Mouse (Mus musculus) adrenal gland (tissue): ENCODE data around the gene Prnp.

ENCODE experiments used
- intact Hi-C: fragments of 180-260 bp; cut with DNase I; formaldehyde crosslinking; loops from one replicate; pipeline ENCODE4 v1.15.1; 2025

Gene Prnp

GRCm38 (mm10) chr2:131906266-131906665, 3.5 kb upstream of the Prnp start:
- intact Hi-C loops, result no loop called here

- intact Hi-C loops, result no loop called here
Observed at GRCm38 (mm10) chr2:131906846-131907245, 2.9 kb upstream of the Prnp start.

DNA sequence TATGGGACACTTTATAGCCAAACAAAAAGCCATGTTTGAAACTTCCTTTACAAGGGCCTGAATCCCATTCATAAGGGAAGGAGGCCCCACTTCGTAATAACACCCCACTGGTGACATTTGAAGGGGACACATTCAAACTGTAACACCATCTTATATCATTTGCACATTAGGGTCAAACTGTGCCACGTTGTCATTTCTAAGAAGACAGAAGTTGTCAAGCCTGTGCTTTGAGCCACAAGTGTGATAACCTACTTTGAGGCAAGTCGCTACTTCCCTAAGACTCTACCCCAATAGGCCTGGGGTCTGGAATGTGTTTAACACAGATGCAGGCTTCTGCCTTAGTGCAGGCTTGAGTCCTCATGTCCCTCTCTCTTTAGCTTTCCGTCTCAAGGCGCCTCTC, 2.4 kb upstream of the Prnp start:
- intact Hi-C loops, result no loop called here

DNA sequence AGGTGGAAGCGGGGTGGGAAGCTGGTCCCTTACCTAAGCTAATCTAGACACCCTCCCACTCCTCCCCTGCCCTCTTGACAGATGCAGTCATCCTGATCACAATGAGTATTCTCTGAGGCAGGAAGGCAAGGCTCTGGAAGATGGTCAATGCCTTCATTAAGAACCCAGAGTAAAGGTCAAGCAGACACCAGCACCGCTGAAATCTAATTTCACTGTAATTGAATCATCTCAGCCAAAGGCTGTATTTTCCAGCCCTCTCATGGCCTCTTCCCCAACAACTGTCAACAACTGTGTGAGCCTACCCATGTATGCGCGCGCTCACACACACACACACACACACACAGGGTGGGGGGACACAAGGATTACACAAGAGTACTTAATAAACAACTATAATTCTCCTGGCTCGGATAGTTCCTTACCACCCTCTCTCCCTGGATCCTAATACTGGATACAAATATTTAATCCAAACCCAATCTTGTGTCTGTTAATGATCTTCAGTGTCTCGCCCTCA, 1.3 kb upstream of the Prnp start:
- intact Hi-C loops, result no loop called here

DNA sequence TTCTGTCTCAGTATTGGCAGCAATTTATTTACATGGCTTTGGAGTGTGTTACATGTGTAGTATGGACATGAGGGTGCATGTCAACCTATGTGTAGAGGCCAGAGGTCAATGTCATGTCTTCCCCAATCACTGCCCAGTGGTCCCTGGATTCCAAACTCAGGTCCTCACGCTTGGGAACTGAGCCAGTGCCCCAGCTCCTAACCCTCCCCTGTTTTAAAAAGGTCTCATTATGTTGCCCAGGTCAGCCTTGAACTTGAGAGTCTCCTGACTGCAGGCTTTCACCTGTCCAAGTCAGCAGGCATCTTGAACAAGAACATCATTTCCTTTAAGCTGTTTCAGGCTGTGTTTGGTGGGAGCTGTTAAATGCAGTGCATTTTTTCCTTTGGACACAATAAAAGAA, 822 bp upstream of the Prnp start:
- intact Hi-C loops, result no loop called here

DNA sequence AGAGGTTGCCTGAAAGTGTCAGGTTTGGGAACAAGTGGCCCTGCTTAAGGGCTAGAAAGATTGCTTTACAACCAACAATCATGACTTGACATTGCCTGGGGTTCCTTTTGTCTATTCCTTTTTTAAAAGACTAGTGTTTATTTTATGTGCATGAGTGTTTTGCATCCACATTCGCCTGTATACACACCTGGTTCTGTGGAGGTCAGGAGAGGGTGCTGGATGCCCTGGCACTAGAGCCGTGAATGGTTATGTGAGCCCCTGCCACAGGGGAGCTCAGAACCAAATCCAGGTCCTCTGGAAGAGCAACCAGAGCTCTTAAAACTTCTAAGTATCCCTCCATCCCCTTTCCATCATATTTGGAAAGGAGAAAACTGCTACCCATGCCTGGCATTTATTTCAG, 1.1 kb downstream of the Prnp start:
- intact Hi-C loops, result no loop called here

GRCm38 (mm10) chr2:131911341-131911740, 1.6 kb downstream of the Prnp start:
- intact Hi-C loops, result no loop called here

DNA sequence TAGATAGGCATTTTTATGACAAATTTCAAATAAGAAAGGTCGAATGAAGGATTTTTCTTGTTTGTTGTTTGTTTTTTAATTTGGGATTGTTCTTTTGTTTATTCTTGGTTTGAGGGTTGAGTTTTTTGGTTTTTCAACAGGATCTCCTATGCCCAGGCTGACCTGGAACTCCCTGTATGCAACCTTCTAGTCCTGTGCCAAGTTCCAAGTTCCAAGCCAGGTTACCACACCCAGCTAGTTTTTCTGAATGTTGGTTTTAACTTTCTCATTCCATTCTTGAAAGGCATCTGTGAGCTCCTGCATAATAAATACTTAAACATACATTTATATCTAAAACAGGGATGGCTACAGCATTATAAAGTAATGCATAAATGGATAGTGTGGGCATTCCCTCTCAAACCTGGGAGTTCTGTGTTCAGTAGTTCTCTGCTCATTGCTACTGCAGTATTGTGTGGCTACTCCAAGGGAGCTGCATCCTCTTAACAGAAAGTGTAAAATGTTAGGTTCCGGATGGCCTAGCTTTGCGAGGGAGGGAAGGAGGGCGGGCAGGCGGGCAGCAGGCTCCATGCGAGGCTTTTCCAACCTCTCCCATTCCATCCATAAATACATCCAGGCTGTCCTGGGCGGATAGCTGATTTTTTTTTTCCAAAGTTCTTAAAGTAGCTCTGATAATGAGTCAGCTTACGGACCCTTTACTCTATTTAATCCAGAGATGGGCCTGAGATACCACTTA, 3.0 kb downstream of the Prnp start:
- intact Hi-C loops, result no loop called here

DNA sequence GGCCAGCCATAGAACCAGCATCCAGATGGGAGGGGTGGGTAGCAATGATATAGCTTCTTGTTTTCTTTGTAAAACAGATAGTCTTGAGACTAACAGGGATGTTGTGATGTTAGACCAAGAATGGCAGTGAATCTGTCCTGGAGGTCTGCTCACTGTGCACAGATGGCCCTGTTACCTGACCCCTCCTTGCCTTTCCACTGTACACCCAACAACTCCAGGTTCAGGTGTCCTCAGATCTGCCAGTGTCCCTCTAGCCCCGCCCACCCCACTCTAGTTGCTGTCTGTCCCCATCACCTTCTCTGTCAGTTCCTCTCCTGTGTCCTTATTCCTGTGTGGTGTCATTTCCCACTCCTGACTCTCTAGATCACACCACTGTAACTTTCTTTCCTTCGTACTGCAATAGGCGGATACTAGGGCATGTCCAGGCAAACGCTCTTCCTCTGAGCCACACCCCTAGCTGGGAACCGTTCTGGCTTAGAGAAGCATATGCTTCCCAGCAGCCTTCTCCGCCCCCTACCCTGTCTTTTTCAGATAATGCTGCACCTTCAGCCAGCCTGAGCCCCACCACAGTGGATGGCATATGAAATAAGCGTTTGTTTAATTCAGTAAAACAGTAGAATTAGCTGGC, 22.7 kb downstream of the Prnp start:
- intact Hi-C loops, result no loop called here

GRCm38 (mm10) chr2:131933013-131933412, 23.3 kb downstream of the Prnp start:
- intact Hi-C loops, result no loop called here

DNA sequence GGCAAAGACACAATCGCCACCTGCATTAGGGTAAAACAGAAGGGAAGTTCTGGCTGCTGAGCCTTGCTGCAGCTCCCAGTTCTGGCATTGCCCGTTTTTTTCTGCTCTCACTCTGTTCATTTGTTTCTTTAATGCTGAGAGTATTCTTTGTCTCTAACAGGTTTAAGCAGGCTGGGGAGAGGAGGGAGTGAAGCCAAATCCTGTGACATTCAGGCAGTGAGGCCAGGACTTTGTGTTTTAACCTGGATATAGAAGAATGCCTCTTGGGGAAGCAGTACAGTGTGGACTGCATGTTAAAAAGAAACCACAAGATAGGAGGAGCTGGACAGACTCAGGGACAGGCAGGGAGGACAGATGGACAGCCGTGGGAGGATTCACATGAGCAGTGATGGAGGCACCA, 23.9 kb downstream of the Prnp start:
- intact Hi-C loops, result no loop called here

- intact Hi-C loops, result no loop called here
Observed at GRCm38 (mm10) chr2:131934243-131934642, 24.5 kb downstream of the Prnp start.

DNA sequence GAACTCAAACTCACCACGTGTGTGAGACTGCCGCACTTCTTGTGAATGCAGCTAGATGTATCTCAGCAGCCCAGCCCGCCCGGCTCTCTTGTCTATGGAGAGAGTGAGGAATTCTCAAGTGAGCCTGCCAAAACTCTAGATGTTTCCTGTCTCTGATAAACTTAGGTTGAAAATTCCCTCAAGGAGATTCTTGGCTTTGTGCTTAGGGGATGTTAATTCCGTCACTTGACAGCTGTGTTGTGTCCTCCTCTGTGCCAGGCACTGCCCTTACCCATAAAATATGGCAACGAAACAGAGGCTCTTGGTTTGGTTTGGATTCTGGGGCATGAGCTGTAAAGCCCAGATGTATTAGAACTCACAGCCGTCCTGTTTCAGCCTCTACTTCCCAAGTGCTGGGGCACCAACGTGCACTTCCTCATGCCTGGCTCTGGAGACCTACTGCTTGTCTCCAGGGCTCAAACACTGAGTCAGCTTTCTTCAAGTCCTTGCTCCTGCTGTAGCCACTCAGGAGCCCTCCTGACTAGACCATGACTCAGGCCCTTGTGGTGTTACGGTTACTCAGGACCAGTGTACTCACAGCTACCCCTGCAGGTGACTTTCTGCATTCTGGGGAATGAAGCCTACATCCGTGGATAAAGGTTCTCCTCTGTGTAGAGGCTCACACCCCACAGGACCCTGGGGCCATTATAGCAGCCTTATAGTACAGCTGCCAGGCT, 25.8 kb downstream of the Prnp start:
- intact Hi-C loops, result no loop called here

GRCm38 (mm10) chr2:131936410-131936809, 26.7 kb downstream of the Prnp start:
- intact Hi-C loops, result no loop called here

DNA sequence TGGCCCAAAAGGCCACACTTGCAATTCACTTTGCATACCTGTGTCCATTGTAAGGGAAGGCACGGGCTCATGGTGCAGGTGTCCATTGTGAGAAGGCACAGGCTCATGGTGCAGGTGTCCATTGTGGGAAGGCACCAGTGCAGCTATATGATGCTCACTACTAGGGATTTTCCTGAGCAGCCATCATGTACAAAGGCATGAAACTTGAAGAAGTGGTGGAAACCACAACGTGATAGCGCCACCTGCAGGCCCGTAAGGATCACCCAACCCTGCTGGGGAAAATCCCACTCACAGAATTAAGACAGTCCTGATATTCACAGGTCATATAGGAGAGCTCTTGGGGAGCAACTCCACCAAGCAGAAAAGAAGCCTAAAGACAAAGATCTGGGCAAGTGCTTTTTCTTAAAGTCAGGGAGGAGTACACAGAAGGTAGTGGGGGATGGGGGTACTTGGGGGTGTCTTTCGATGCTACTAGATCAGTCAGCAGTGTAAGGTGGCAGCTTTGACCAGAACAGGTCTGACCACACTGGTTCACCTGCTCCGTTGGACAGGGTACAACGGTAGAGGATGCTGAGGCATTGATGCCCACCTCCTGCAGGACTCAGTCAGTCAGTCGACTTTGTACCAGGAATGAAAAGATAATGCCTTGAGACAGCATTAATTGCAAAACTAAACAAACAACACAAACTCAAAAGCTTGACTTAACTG, 29.8 kb downstream of the Prnp start:
- intact Hi-C loops, result loop anchor here (2.0 kb wide), 1 partner anchor 119 kb away; no protein-coding TSS in a partner anchor

- intact Hi-C loops, result loop anchor here (2.0 kb wide), 1 partner anchor 120 kb away; no protein-coding TSS in a partner anchor
Observed at GRCm38 (mm10) chr2:131940506-131940905, 30.8 kb downstream of the Prnp start.

DNA sequence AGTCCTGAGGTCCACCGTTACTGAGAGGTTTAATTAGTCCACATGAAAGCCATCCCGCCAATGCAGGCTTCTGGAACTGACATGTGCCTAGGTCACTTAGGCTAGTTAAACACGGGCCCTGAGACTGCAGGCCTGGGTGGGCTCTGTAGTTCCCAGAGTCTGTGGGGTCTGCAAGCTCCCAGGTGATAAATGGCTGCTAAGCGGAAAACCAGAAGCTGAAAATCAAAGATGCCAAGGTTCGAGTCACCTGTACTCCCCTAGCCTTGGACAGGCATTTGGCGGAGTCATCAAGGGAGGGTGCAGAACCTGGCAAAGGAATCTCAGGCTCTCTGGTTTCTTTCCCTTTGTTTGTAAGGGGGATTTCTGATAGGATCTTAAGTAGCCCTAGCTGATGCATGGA, 31.8 kb downstream of the Prnp start:
- intact Hi-C loops, result loop anchor here (2.0 kb wide), 1 partner anchor 121 kb away; no protein-coding TSS in a partner anchor

DNA sequence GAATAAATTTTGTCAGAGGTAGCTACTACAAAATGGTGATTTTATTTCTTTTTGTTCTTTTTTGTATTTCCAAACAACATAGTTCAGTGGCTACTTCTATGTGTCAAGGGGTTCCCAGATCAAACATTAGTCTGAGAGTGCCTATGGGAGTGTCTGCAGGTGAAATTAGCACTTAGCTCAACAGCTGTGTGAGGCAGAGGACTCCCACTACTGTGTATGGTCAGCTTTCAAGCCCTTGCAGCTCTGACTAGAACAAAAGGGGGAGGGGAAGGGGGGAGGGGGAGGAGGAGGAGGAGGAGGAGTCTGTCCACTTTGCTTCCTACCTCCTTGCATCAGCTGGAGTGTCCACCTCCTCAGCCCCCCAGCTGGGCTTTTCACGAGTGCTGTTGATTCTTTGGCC, 34.6 kb downstream of the Prnp start:
- intact Hi-C loops, result no loop called here

DNA sequence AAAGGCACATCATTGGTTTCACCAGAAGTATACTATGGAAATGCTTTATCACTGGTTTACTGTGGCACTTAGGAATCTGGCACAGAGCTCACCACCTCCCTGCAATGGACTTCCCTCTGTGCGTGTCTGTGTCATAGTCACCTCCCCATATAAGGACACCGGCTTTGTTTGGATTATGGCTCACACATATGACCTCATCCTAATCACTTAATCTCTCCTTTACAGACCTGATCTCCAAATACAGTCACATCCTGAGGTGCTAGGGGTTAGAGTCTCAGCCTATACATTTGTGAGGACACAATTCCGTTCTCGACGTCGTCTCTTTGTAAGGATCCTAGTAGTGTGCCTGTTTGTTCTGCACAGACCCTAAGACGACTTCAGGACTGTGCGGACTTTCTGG, 35.5 kb downstream of the Prnp start:
- intact Hi-C loops, result no loop called here

- intact Hi-C loops, result no loop called here
Observed at GRCm38 (mm10) chr2:131945765-131946164, 36.0 kb downstream of the Prnp start.

GRCm38 (mm10) chr2:131946351-131946750, 36.6 kb downstream of the Prnp start:
- intact Hi-C loops, result no loop called here
